Comparison of ENCODE assay signal across 36 mouse cellular contexts in the genomic region with DNA sequence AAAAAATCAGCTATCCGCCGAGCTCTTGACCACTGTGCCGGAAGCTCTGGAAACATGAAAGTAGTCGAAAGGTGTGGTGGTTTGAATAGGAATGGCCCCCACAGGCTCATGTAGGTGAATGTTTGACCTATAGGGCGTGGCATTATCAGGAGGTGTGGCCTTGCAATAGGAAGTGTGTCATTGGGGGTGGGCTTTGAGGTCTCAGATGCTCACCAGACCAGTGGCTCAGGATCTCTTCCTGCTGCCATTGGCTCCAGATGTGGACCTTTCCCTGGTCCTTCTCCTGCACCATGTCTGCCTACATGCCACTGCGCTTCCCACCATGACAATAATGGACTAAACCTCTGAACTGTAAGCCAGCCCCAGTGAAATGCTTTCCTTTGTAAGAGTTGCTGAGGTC. TPM values are rescaled to one million over a fixed set of nuclear protein-coding genes. Genes with fewer than 3 reads are reported as not detected.
DNase-seq lines count a peak whose midpoint lies in the region; ATAC-seq and TF ChIP-seq lines count a peak whose summit lies in the region.
"Had no signal": no experiment of that assay in that cellular context is flagged by ENCODE, and none has a peak within 500 bp of the region (broad histone marks: within the 10 kb centered on the region; RNA-seq: fewer than 3 reads in every experiment).

No protein-coding gene starts in this region.

- H3K9ac ChIP-seq in ES-E14 (ENCODE audit: insufficient read depth, low read depth, low read length, poor library complexity, severe bottlenecking) = peak overlapping the region; percentile 28
- H3K9ac ChIP-seq in midbrain, embryonic 15.5 days = no peak overlapping the region
- H3K9ac ChIP-seq: forebrain, embryonic 13.5 days; heart, embryonic 12.5 days; heart, embryonic 15.5 days; hindbrain, embryonic 13.5 days had no signal

- TF ChIP-seq CTCF in E14TG2a.4 (conservative IDR thresholded peaks at IDR 0.05; ENCODE audit: low read length) = no peak

- no peak for ATAC-seq in midbrain, embryonic 15.5 days (replicated peaks)
- ATAC-seq: forebrain, embryonic 13.5 days; forebrain, embryonic 16.5 days; hindbrain, embryonic 16.5 days; inflammation-experienced regulatory T-cells, adult 6 months; intestine, embryonic 16.5 days had no signal

- peaks cover 57% of the 10 kb centered on the region for H3K4me1 ChIP-seq in E14TG2a.4 (replicated peaks; ENCODE audit: low read depth, low read length)
- H3K4me1 ChIP-seq in ES-E14 (ENCODE audit: control insufficient read depth in 2 of 2, insufficient read depth in 2 of 2, low read length in 2 of 2, poor library complexity in 1 of 2) = peaks cover 2 to 8% of the 10 kb centered on the region in 2 experiments; a peak in 1 of 4 replicates
- H3K4me1 ChIP-seq in midbrain, embryonic 15.5 days = no peaks in the 10 kb centered on the region
- H3K4me1 ChIP-seq: heart, embryonic 15.5 days; hindbrain, embryonic 13.5 days had no signal

- H3K4me2 ChIP-seq in midbrain, embryonic 15.5 days = no peak overlapping the region
- H3K4me2 ChIP-seq: forebrain, embryonic 13.5 days; heart, embryonic 12.5 days; heart, embryonic 15.5 days; hindbrain, embryonic 13.5 days had no signal

- H3K27ac ChIP-seq in ES-E14 (ENCODE audit: insufficient read depth, low read depth, low read length, poor library complexity, severe bottlenecking) = no peak overlapping the region
- no peak overlapping the region for H3K27ac ChIP-seq in midbrain, embryonic 15.5 days
- H3K27ac ChIP-seq: forebrain, embryonic 10.5 days; forebrain, embryonic 13.5 days; heart, embryonic 15.5 days; hindbrain, embryonic 10.5 days; hindbrain, embryonic 13.5 days had no signal

- WGBS in midbrain, embryonic 15.5 days = 85% methylated on average over 6 of the region's 6 CpGs

- H3K27me3 ChIP-seq in E14TG2a.4 (ENCODE audit: insufficient read depth, low read length) = no peaks in the 10 kb centered on the region
- H3K27me3 ChIP-seq in midbrain, embryonic 15.5 days (replicated peaks) = no peaks in the 10 kb centered on the region
- H3K27me3 ChIP-seq: forebrain, embryonic 13.5 days; heart, embryonic 12.5 days; heart, embryonic 15.5 days; hindbrain, embryonic 13.5 days had no signal

- DNase-seq in heart, adult 11 months = peak; percentile 51
- DNase-seq in heart, adult 9 months (ENCODE audit: low spot score in 2 of 2) = no peak
- peak; percentile 49 for DNase-seq in ES-E14 (ENCODE audit: low read depth, low spot score)
- peak; percentile 56 for DNase-seq in induced T-regulatory cell, adult 2 months (ENCODE audit: low read depth)
- no peak for DNase-seq in urinary bladder, postnatal 4 days (ENCODE audit: low spot score in 2 of 2)
- DNase-seq: adrenal gland, adult 2 months; adrenal gland, postnatal 14 days; B cell, adult 2 months; cerebellum, adult 11-12 months; cerebellum, adult 8-10 months; cerebellum, postnatal 10 days; gastrocnemius, postnatal 10 days; gastrocnemius, postnatal 36 days; heart, postnatal 10 days; heart, postnatal 36 days; kidney, adult 18-20 months had no signal

- in situ Hi-C loops in ES-E14 (cut with MboI; ENCODE audit: low sequenced_read_pairs in 2 of 2, unreplicated experiment in 2 of 2) = no loop called here

- H3K36me3 ChIP-seq in E14TG2a.4 (ENCODE audit: insufficient read depth, low read length) (peaks cover 31% of the 10 kb centered on the region), ES-E14 (ENCODE audit: control insufficient read depth, insufficient read depth, low read length, poor library complexity, severe bottlenecking) (peaks cover 10% of the 10 kb centered on the region; the same call in 1 of the 2 replicates)
- H3K36me3 ChIP-seq in midbrain, embryonic 15.5 days (replicated peaks) = no peaks in the 10 kb centered on the region
- H3K36me3 ChIP-seq: forebrain, embryonic 10.5 days; heart, embryonic 12.5 days; heart, embryonic 15.5 days; hindbrain, embryonic 10.5 days; hindbrain, embryonic 13.5 days had no signal

- H3K4me3 ChIP-seq in E14TG2a.4 (replicated peaks; ENCODE audit: low read length) (peak overlapping the region; percentile 80), ES-E14 (ENCODE audit: insufficient read depth in 1 of 2, low read depth in 1 of 2, low read length in 2 of 2, poor library complexity in 1 of 2, severe bottlenecking in 1 of 2) (peak overlapping the region; percentile 63 to 75)
- H3K4me3 ChIP-seq in midbrain, embryonic 15.5 days = no peak overlapping the region
- H3K4me3 ChIP-seq: forebrain, embryonic 10.5 days; forebrain, embryonic 13.5 days; heart, embryonic 12.5 days; heart, embryonic 15.5 days; hindbrain, embryonic 10.5 days; hindbrain, embryonic 13.5 days had no signal

- H3K9me3 ChIP-seq in E14TG2a.4 (ENCODE audit: low read length) (no peaks in the 10 kb centered on the region), ES-E14 (ENCODE audit: control insufficient read depth, insufficient read depth, low read depth, low read length) (no peaks in the 10 kb centered on the region)
- no peaks in the 10 kb centered on the region for H3K9me3 ChIP-seq in midbrain, embryonic 15.5 days
- H3K9me3 ChIP-seq: forebrain, embryonic 10.5 days; forebrain, embryonic 13.5 days; heart, embryonic 12.5 days; heart, embryonic 15.5 days; hindbrain, embryonic 10.5 days; hindbrain, embryonic 13.5 days had no signal

TF ChIP-seq in ES-E14, 5 proteins besides CTCF, POLR2A, EP300 and RAD21:
- TF ChIP-seq CHD2 (IDR thresholded peaks at IDR 0.05; ENCODE audit: low read depth, low read length) (no peak), ZC3H11A (IDR thresholded peaks at IDR 0.05; ENCODE audit: borderline replicate concordance, low read depth, low read length) (no peak), MAFK (IDR thresholded peaks at IDR 0.05; ENCODE audit: insufficient read depth, low read depth, low read length) (no peak), ZNF384 (IDR thresholded peaks at IDR 0.05; ENCODE audit: low read depth, low read length) (no peak), HCFC1 (IDR thresholded peaks at IDR 0.05; ENCODE audit: borderline replicate concordance, insufficient read depth, low read length) (no peak)
TF ChIP-seq in ES-E14: peak in this region for 0.

RNA-seq across cellular contexts. Expression of a gene that starts 4.2 kb away (rescaled TPM):
- 6.7 and 11.2 TPM in 2 replicates for total RNA-seq in ES-E14 (2012; rRNA removed)
- polyA plus RNA-seq in midbrain, embryonic 15.5 days (2015; fragmentation: Nextera tagmentation; extraction: Ambion mirVana) = not detected in 2 replicates
- total RNA-seq: gastrocnemius, adult 18-20 months; gastrocnemius, postnatal 10 days; heart, postnatal 36 days had no signal
- polyA plus RNA-seq: forebrain, embryonic 16.5 days; hindbrain, embryonic 16.5 days had no signal

RNA-seq across cellular contexts. Expression of a gene that starts 13.1 kb away (rescaled TPM):
- 0.36 and 0.37 TPM in 2 replicates for total RNA-seq in ES-E14 (2012; rRNA removed)
- polyA plus RNA-seq in midbrain, embryonic 15.5 days (2015; fragmentation: Nextera tagmentation; extraction: Ambion mirVana) = 0.08 TPM in 1 of 2 replicates, not detected in the other
- total RNA-seq: adrenal gland, adult 2 months; adrenal gland, postnatal 14 days; CH12.LX; gastrocnemius, adult 18-20 months; gastrocnemius, postnatal 36 days; heart, adult 8-10 months; heart, postnatal 10 days; heart, postnatal 36 days had no signal
- polyA plus RNA-seq: adrenal gland, adult 2 months; embryonic facial prominence, embryonic 11.5 days; forebrain, embryonic 10.5 days; forebrain, embryonic 13.5 days; forebrain, embryonic 16.5 days; heart, embryonic 12.5 days; heart, embryonic 15.5 days; hindbrain, embryonic 10.5 days; hindbrain, embryonic 16.5 days had no signal

RNA-seq across cellular contexts. Expression of a gene that starts 46.8 kb away (rescaled TPM):
- not detected in 2 replicates for total RNA-seq in ES-E14 (2012; rRNA removed)
- not detected in 2 replicates for polyA plus RNA-seq in midbrain, embryonic 15.5 days (2015; fragmentation: Nextera tagmentation; extraction: Ambion mirVana)
- total RNA-seq: adrenal gland, adult 2 months; adrenal gland, postnatal 14 days; adrenal gland, postnatal 4 days; gastrocnemius, adult 18-20 months; gastrocnemius, postnatal 10 days; gastrocnemius, postnatal 36 days; granulocyte monocyte progenitor cell, adult 5-6 weeks; heart, adult 8-10 months; heart, postnatal 10 days; heart, postnatal 36 days; MEL had no signal
- polyA plus RNA-seq: embryonic facial prominence, embryonic 11.5 days; embryonic facial prominence, embryonic 14.5 days; forebrain, embryonic 10.5 days; forebrain, embryonic 13.5 days; forebrain, embryonic 16.5 days; heart, embryonic 12.5 days; heart, embryonic 15.5 days; hindbrain, embryonic 10.5 days; hindbrain, embryonic 13.5 days; hindbrain, embryonic 16.5 days had no signal

Comparison
In these comparisons a context has a peak if more than half of its experiments do, and no peak if none do; other contexts are left out.
1. DNase-seq: peak in heart, adult 11 months (single experiment), ES-E14 (single experiment) and induced T-regulatory cell, adult 2 months (single experiment); none in heart, adult 9 months (0 of 2) and urinary bladder, postnatal 4 days (0 of 2).